Mouse (Mus musculus) testis, adult 2 months (tissue): Measurements from ENCODE around the gene Filip1l.

Experiments
- CTCF ChIP-seq: fragments of 200-500 bp; IDR thresholded peaks from 2 replicates; pipeline ENCODE4 v1.5.1; 2012; ENCODE audit warnings: low read depth, mild to moderate bottlenecking, inconsistent platforms, low read length, moderate library complexity; ENCODE audit not compliant: control insufficient read depth, insufficient read depth, insufficient replicate concordance
- POLR2A ChIP-seq: fragments of 200-500 bp; IDR thresholded peaks from 2 replicates; pipeline ENCODE4 v1.6.1; 2012; ENCODE audit warnings: low read depth, mild to moderate bottlenecking, inconsistent platforms, low read length, moderate library complexity; ENCODE audit not compliant: control insufficient read depth

DNA sequence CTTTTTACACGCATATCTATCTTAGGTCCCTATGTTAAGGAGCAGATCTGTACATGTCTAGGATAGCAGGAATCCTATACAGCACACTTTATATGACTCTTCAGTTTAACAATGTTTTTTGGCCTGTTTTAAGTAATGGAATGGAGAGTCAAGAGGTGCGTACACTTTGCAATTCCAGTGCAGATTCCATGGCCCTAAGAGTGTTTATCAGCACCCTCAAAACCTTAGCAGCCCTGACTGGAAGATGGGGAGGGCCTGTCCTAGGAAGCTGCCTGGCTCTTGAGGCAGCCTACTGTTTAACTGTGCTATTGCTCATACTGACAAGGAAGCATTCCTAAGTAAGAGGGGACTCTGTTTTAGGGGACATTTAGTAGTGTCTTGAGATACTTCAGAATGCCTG lies 31.4 kb downstream of the Filip1l start:
- TF ChIP-seq CTCF: no peak
- no peak for TF ChIP-seq POLR2A
